Mouse (Mus musculus) heart, adult 2 months (tissue): ENCODE measurements at regions not wholly inside any gene's neighbourhood (a gene's known extent, or its start where the extent isn't known, plus 50 kb on each side); places are given as distances from the start of the nearest gene placed in this dataset.

Experiments used
- DNase-seq, 2 experiments: peaks; one replicate each; pipeline ENCODE4 v3.0.0; 2021
- H3K27ac ChIP-seq: fragments of 200-600 bp; 2 replicates; pipeline ENCODE4 v1.8.1; 2022
- H3K27me3 ChIP-seq: fragments of 200-500 bp; 2 replicates; pipeline ENCODE4 v1.6.1; 2012; ENCODE audit warnings: mild to moderate bottlenecking, low read length, inconsistent platforms, mixed read lengths; ENCODE audit not compliant: control insufficient read depth, insufficient read depth
- H3K36me3 ChIP-seq: fragments of 200-500 bp; 2 replicates; pipeline ENCODE4 v1.6.1; 2012; ENCODE audit warnings: low read length, inconsistent platforms; ENCODE audit not compliant: control insufficient read depth, insufficient read depth
- H3K4me1 ChIP-seq: fragments of 200-500 bp; 2 replicates; pipeline ENCODE4 v1.6.1; 2011; ENCODE audit warnings: low read length; ENCODE audit not compliant: control insufficient read depth, insufficient read depth
- H3K4me3 ChIP-seq: fragments of 200-600 bp; 2 replicates; pipeline ENCODE4 v1.8.1; 2022
- H3K79me2 ChIP-seq: fragments of 200-500 bp; replicated peaks from 2 replicates; pipeline ENCODE4 v1.6.1; 2012; ENCODE audit warnings: mild to moderate bottlenecking, inconsistent platforms, low read length, moderate library complexity, mixed read lengths; ENCODE audit not compliant: control insufficient read depth, insufficient read depth
- H3K9ac ChIP-seq: fragments of 200-500 bp; 2 replicates; pipeline ENCODE4 v1.6.1; 2012; ENCODE audit warnings: low read depth, mild to moderate bottlenecking, control low read depth, inconsistent platforms, low read length, mixed read lengths
- CTCF ChIP-seq: fragments of 200-600 bp; IDR thresholded peaks from 2 replicates; pipeline ENCODE4 v1.8.1; 2022; ENCODE audit warnings: antibody characterized with exemption, mild to moderate bottlenecking, moderate library complexity
- EP300 ChIP-seq: fragments of 200-500 bp; IDR thresholded peaks from 2 replicates; pipeline ENCODE4 v1.6.1; 2011; ENCODE audit warnings: low read depth, low read length, control low read depth; ENCODE audit not compliant: insufficient read depth
- POLR2A ChIP-seq: fragments of 200-500 bp; IDR thresholded peaks from 2 replicates; pipeline ENCODE4 v1.6.1; 2011; ENCODE audit warnings: mild to moderate bottlenecking, low read depth, low read length, control low read depth; ENCODE audit not compliant: insufficient read depth
- WGBS: fragments of 180-500 bp; shearing (Covaris S2); methylation state at CpG from one replicate; pipeline ENCODE4 v1.1.7; 2018; 5-methylcytosine and 5-hydroxymethylcytosine counted together
- intact Hi-C: fragments of 180-260 bp; cut with DNase I; formaldehyde crosslinking; loops from one replicate; pipeline ENCODE4 v1.15.1; 2025

DNA sequence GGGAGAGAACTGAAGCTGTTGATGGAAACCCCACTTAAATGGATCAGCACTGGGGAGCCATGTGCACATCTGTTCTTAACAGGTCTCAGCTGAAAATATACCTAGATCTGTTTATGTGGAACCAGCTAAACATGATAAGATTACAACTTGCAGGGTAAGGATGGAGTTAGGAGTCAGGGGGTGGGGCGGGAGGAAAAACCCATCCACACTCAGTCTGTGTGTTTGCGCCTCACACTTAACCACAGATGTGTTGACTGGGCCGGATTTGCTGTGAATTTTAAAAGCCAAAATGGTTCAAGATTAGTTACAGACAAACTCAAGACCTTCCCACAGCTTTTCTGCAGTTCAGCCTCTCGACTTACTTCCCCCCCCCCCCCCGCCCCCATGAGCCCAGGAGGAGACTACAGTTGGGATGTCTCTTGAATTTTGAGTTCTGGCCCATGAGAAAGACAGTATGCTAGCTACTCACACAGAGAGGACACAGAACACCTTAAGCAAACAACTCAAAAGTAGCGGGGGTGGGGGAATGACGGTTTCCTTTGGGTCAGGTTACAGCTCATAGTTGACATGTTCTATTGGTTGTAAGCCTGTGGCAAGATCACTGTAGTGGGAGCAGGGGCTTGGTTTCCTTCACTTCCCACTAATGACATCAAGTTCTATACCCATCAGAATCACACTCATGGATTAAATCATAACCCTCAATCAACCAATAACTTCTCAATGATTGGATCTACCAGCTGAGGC lies 209.1 kb downstream of the Bcl2l11 start:
- no peak overlapping the region for H3K9ac ChIP-seq
- no peak overlapping the region for H3K4me3 ChIP-seq
- H3K36me3 ChIP-seq: peaks cover 3% of the 10 kb centered on the region; the same call in 1 of the 2 replicates
- H3K4me1 ChIP-seq: peaks cover 14% of the 10 kb centered on the region
- WGBS: 81% methylated on average over 7 of the region's 7 CpGs
- DNase-seq: no peak
- H3K27me3 ChIP-seq: no peaks in the 10 kb centered on the region
- intact Hi-C loops: loop anchor here (5.0 kb wide), 1 partner anchor 148 kb away; no protein-coding TSS in a partner anchor
- TF ChIP-seq POLR2A: no peak
- no peak for TF ChIP-seq CTCF
- TF ChIP-seq EP300: no peak
- no peak overlapping the region for H3K27ac ChIP-seq
- no peaks in the 10 kb centered on the region for H3K79me2 ChIP-seq

DNA sequence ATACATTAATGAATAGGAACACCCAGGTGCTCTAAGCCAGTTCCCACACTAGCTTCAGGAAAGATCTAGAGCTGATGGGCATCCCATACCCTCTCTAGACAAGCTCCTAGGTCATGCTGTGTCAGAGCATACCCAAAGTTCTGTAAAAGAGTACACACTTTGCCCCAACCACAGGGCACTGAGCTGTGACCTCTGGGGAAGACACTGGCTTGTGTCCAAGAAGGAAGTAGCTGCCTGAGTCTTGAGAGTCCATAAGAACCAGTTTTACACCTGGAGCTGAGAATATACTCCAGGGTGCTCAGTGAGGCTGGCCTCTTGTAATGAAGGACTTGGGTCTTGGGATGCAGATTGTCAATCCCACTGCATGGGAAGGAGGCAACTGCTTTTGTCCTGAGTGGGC lies 211.4 kb downstream of the Bcl2l11 start:
- peaks cover 17% of the 10 kb centered on the region for H3K4me1 ChIP-seq
- H3K27me3 ChIP-seq: no peaks in the 10 kb centered on the region
- H3K4me3 ChIP-seq: no peak overlapping the region
- H3K9ac ChIP-seq: no peak overlapping the region
- no peaks in the 10 kb centered on the region for H3K79me2 ChIP-seq
- intact Hi-C loops: loop anchor here (5.0 kb wide), 1 partner anchor 150 kb away; no protein-coding TSS in a partner anchor
- peak in 1 of 2 experiments; percentile 51 for DNase-seq
- peaks cover 3% of the 10 kb centered on the region; the same call in 1 of the 2 replicates for H3K36me3 ChIP-seq
- TF ChIP-seq POLR2A (no peak), EP300 (no peak), CTCF (no peak)
- no peak overlapping the region for H3K27ac ChIP-seq

- Histone ChIP-seq H3K27me3 (no peaks in the 10 kb centered on the region), H3K27ac (peak overlapping the region; percentile 94), H3K36me3 (peaks cover 3% of the 10 kb centered on the region; the same call in 1 of the 2 replicates), H3K4me3 (no peak overlapping the region), H3K79me2 (no peaks in the 10 kb centered on the region), H3K4me1 (peaks cover 17% of the 10 kb centered on the region), H3K9ac (no peak overlapping the region)
- TF ChIP-seq CTCF (no peak), POLR2A (no peak), EP300 (no peak)
- DNase-seq: no peak
- 86% methylated on average over 5 of the region's 5 CpGs for WGBS
- intact Hi-C loops: loop anchor here (5.0 kb wide), 1 partner anchor 150 kb away; no protein-coding TSS in a partner anchor
Measured at GRCm38 (mm10) chr2:128337791-128338190, 212.0 kb downstream of the Bcl2l11 start.

DNA sequence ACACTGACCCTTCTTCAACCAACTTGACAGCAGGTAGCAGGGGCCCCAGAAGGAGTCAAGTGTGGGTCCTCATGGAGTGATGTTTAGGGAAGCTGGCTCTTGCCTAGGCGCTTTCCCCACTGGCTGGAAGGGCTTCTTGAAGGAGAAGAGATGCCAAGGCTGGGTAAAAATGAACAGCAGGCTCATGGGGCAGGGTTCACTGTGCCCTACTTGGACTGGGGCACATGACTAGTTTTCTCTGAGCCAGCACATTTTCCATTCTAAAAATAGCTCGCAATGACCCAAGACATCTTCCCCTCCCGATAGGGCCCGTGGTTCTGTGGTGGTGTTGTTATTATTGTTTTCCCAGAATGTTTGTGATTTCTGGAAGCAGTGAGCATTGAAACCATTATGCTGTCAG lies 212.6 kb downstream of the Bcl2l11 start:
- Histone ChIP-seq H3K4me1 (peaks cover 17% of the 10 kb centered on the region), H3K27ac (peak overlapping the region; percentile 94), H3K36me3 (peaks cover 3% of the 10 kb centered on the region; the same call in 1 of the 2 replicates), H3K9ac (no peak overlapping the region; the same call in 1 of the 2 replicates), H3K27me3 (no peaks in the 10 kb centered on the region), H3K79me2 (no peaks in the 10 kb centered on the region), H3K4me3 (no peak overlapping the region)
- no peak for TF ChIP-seq POLR2A
- peak; percentile 63; the same call in 1 of the 2 replicates for TF ChIP-seq EP300
- 42% methylated on average over 4 of the region's 4 CpGs for WGBS
- intact Hi-C loops: loop anchor here (5.0 kb wide), 1 partner anchor 151 kb away; no protein-coding TSS in a partner anchor
- DNase-seq: peak; percentile 45 to 70

- no peaks in the 10 kb centered on the region for H3K79me2 ChIP-seq
- H3K27ac ChIP-seq: peak overlapping the region; percentile 94
- peaks cover 17% of the 10 kb centered on the region for H3K4me1 ChIP-seq
- peak overlapping the region; percentile 43 for H3K9ac ChIP-seq
- no peak overlapping the region for H3K4me3 ChIP-seq
- TF ChIP-seq EP300: no peak
- TF ChIP-seq POLR2A: no peak
- peaks cover 3% of the 10 kb centered on the region; the same call in 1 of the 2 replicates for H3K36me3 ChIP-seq
- no peaks in the 10 kb centered on the region for H3K27me3 ChIP-seq
- intact Hi-C loops: loop anchor here (5.0 kb wide), 1 partner anchor 152 kb away; no protein-coding TSS in a partner anchor
- DNase-seq: peak; percentile 61 to 67
- WGBS: 4% methylated on average over 8 of the region's 8 CpGs
Measured at GRCm38 (mm10) chr2:128339061-128339642, 213.3 kb downstream of the Bcl2l11 start.
